Mouse (Mus musculus) stomach, postnatal 0 days (tissue): ENCODE results near the gene Ikbip. TPM values are rescaled to one million over a fixed set of nuclear protein-coding genes. Genes with fewer than 3 reads are reported as not detected.
A peak's percentile ranks its signal among the peaks of the same experiment; 100 is the strongest.

ENCODE experiments used
- ATAC-seq: fragments of 200-750 bp; cut with Nextera tagmentation; 2 replicates; pipeline ENCODE4 v1.8.0; 2017; ENCODE audit not compliant: low FRiP score, low TSS enrichment
- DNase-seq: peaks from one replicate; pipeline ENCODE4 v3.0.0-alpha.2; 2016; ENCODE audit warnings: low spot score
- H3K27ac ChIP-seq: fragments of 300-500 bp; sonication (generic); replicated peaks from 2 replicates; pipeline ENCODE4 v1.5.1; 2014; ENCODE audit warnings: mild to moderate bottlenecking, control low read depth
- H3K27me3 ChIP-seq: fragments of 300-500 bp; sonication (generic); 2 replicates; pipeline ENCODE4 v1.6.1; 2014; ENCODE audit warnings: low read length; ENCODE audit not compliant: control insufficient read depth, insufficient read depth
- H3K36me3 ChIP-seq: fragments of 300-500 bp; sonication (generic); 2 replicates; pipeline ENCODE4 v1.6.1; 2014; ENCODE audit warnings: low read length, mixed read lengths; ENCODE audit not compliant: control insufficient read depth, insufficient read depth
- H3K4me1 ChIP-seq: fragments of 300-500 bp; sonication (generic); replicated peaks from 2 replicates; pipeline ENCODE4 v1.6.1; 2014; ENCODE audit warnings: antibody characterized with exemption; ENCODE audit not compliant: control insufficient read depth, insufficient read depth
- H3K4me2 ChIP-seq: fragments of 300-500 bp; sonication (generic); replicated peaks from 2 replicates; pipeline ENCODE4 v1.6.1; 2014; ENCODE audit warnings: low read depth, mild to moderate bottlenecking, control low read depth, moderate library complexity
- H3K4me3 ChIP-seq: fragments of 300-500 bp; sonication (generic); 2 replicates; pipeline ENCODE4 v1.5.1; 2014; ENCODE audit warnings: low read depth, low read length, control low read depth
- H3K9ac ChIP-seq: fragments of 300-500 bp; sonication (generic); 2 replicates; pipeline ENCODE4 v1.6.1; 2014; ENCODE audit warnings: mild to moderate bottlenecking, low read length, control low read depth, mixed read lengths
- H3K9me3 ChIP-seq: fragments of 300-500 bp; sonication (generic); 2 replicates; pipeline ENCODE4 v1.6.1; 2016; ENCODE audit warnings: low read length; ENCODE audit not compliant: control insufficient read depth
- CTCF ChIP-seq: IDR thresholded peaks from 2 replicates; pipeline ENCODE4 v1.5.1; 2016; ENCODE audit warnings: antibody characterized with exemption, low read depth, mild to moderate bottlenecking, moderate library complexity
- EP300 ChIP-seq: optimal IDR thresholded peaks from 2 replicates; pipeline ENCODE3; 2016; ENCODE audit warnings: antibody characterized with exemption
- WGBS: fragments of 180-500 bp; shearing (Covaris S2); extraction: QIAGEN DNeasy Blood & Tissue Kit; methylation state at CpG from one replicate; pipeline ENCODE4 v1.1.7; 2014; 5-methylcytosine and 5-hydroxymethylcytosine counted together
- polyA plus RNA-seq: library from polyadenylated mRNA; unstranded; fragments of >200 nt; fragmentation: Nextera tagmentation; extraction: Ambion mirVana; gene quantifications from 2 replicates; pipeline ENCODE4 v1.2.1, GENCODE M21; 2015

Gene Ikbip
- polyA plus RNA-seq, 1 experiment from 2014 or later = 37.3 TPM

DNA sequence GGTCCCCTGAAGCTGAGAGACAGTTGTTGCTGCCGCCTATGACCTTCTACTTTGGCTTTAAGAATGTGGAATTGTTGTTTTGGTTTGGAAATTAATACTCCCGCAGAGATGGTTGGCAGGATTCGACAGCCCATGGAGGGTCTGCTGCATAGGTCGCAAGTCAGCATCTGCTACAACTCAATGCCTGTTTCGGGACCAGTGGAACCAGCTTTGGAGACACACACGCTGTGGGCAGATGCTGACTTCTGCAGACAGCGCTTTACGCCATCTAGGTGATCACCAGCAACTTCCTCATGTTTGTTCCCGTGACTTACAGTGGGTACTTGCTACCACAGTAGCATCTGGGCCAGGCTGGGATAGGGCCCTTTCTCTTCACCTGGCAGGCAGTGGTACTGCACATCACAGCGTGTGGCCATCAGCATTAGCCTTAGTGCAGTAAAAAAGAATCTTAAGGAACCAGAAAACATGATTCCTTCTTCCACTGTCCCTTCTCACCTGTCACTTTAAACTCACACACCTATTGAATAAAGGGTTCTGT lies 60.0 kb downstream of the Ikbip start:
- H3K27me3 ChIP-seq = no peaks in the 10 kb centered on the region
- H3K9ac ChIP-seq = no peak overlapping the region
- no peaks in the 10 kb centered on the region for H3K9me3 ChIP-seq
- ATAC-seq = no peak
- H3K4me1 ChIP-seq = no peaks in the 10 kb centered on the region
- H3K4me3 ChIP-seq = no peak overlapping the region
- no peak overlapping the region for H3K4me2 ChIP-seq
- 59% methylated on average over 10 of the region's 10 CpGs for WGBS
- TF ChIP-seq EP300 (no peak), CTCF (no peak; the same call in 1 of the 2 replicates)
- no peak for DNase-seq
- H3K27ac ChIP-seq = no peak overlapping the region
- peaks cover 6% of the 10 kb centered on the region; the same call in 1 of the 2 replicates for H3K36me3 ChIP-seq

DNA sequence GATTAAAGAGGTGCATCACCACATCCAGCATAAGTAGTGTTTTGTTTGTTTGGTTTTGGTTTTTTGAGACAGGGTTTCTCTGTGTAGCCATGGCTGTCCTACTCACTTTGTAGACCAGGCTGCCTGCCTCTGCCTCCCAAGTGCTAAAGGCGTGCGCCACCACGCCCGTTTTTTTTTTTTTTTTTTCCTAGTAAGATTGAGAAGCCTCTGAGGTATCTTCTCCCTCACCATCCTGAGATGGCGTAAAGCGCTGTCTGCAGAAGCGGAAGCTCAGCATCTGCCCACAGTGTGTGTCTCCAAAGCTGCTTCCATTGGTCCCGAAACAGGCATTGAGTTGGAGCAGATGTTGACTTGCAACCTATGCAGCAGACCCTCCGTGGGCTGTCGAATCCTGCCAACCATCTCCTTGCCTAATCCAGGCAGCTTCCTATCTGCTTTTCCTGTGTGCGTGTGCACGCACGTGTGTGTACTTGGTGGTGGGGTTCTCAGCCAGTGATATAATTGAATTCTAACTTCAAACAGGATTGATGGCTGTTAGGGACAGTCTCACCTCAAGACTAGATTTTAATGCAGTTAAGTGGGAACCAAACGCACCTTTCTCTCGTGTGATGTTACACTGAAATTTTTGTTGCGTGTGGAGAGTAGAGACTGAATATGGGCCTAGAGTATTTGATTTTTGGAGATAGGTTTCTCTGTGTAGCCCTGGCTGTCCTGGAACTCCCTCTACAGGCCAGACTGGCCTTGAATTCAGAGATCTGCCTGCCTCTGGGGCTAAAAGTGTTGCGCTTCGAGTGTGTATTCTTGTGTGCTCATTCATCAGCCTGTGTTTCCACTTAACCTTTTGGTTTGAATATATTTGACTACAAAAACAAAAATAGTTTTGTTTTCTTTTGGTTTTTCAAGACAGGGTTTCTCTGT lies 60.8 kb downstream of the Ikbip start:
- Histone ChIP-seq H3K27ac (no peak overlapping the region), H3K9me3 (no peaks in the 10 kb centered on the region), H3K4me1 (no peaks in the 10 kb centered on the region), H3K27me3 (no peaks in the 10 kb centered on the region), H3K4me2 (no peak overlapping the region), H3K36me3 (peaks cover 7% of the 10 kb centered on the region), H3K9ac (no peak overlapping the region), H3K4me3 (no peak overlapping the region)
- DNase-seq (no peak), ATAC-seq (no peak)
- TF ChIP-seq CTCF = peak; percentile 38
- no peak for TF ChIP-seq EP300
- 60% methylated on average over 18 of the region's 18 CpGs for WGBS

DNA sequence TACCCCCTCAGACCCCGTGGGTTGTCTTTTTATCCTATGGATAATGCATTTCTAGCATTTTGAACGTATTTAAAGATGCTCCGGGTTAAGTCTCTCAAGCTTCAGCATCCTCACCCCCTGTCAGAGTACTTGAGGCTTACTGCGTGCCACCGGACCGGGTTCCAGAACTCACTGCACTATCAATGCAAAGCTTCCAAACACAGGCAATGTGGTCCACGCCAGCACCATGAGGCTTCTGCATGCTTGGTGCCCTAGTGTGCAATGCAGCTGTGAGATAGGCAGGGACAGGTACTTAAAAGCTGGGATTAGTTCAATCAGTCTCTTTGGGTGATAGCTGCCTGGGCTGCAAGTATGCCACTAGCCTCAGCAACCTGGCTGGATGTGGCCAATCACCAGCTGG lies 62.7 kb downstream of the Ikbip start:
- no peaks in the 10 kb centered on the region for H3K4me1 ChIP-seq
- no peaks in the 10 kb centered on the region for H3K9me3 ChIP-seq
- H3K36me3 ChIP-seq = peaks cover 19% of the 10 kb centered on the region
- no peak for DNase-seq
- no peak for ATAC-seq
- H3K4me3 ChIP-seq = no peak overlapping the region
- no peak overlapping the region for H3K4me2 ChIP-seq
- TF ChIP-seq CTCF (no peak), EP300 (no peak)
- no peaks in the 10 kb centered on the region for H3K27me3 ChIP-seq
- WGBS = 96% methylated on average over 7 of the region's 7 CpGs
- no peak overlapping the region for H3K27ac ChIP-seq
- no peak overlapping the region for H3K9ac ChIP-seq

Other genes starting within 250 kb of the Ikbip start
- gene Apaf1, start 170 bp upstream of the Ikbip start, polyA plus RNA-seq = 6.6 and 6.7 TPM in 2 replicates
- 523 and 539 TPM in 2 replicates for gene Slc25a3, start 41.1 kb downstream of the Ikbip start, polyA plus RNA-seq
- gene Tmpo, start 98.4 kb downstream of the Ikbip start, polyA plus RNA-seq = 57.1 and 59.6 TPM in 2 replicates